Mouse (Mus musculus): ENCODE measurements around the gene Capn5.
A peak's percentile ranks its signal among the peaks of the same experiment; 100 is the strongest.

Gene Capn5

DNA sequence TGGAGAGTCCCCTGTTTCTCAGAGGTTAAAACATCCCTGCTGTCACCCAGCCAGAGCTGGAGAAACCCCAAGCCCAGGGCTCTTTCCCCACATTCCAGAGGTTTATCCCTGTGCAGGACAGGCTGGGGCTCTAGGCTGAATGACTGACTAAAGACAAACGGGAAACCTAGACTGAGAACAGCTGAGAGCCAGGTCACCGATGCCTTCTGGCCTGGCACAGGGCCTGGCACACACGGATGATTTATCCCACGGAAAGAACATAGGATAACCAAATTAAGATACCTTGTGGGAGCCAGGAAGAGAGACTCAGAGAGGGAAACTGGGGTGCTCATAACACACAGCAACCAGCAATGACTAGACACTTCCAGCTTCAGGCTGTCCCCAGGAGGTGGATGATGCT lies 68.3 kb downstream of the Capn5 start:
- DNase-seq (ENCODE audit: low spot score): no peak

DNA sequence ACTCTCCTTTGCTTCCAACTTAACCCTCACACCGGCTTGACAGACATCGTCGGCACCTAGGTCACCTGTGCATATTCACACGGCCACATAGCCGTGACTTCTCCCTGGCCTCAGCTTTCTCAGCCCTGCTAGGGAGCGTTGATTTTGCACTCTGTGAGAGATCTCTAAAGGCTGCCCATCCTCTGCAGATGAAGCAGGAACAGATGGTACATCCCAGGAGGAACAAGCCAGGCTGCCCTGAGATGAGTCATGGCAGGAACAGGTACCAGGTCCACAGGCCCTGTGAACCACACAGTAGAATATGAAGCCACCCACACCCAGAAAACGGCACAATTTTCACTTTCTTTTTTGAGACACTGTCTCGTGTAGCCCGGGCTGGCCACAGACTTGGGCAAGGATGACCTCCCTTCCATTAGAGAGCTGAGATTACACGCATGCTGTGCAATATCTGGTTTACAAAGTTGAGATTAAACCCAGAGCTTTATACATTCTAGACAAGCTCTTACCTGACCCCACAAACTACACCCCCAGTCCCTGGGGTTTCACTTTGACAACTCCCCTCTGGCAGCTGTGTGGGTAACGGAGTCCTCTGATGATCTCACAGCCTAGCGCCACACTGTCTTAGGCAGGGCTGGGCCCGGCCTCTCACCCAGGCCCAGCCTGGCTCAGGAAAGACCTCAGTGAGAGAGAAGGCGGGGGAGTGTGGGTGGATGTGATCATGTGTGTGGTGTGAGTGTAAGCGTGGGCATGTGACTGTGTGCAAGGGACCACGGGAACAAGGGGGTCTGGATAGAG lies 69.2 kb downstream of the Capn5 start:
- DNase-seq (ENCODE audit: low spot score): no peak

DNA sequence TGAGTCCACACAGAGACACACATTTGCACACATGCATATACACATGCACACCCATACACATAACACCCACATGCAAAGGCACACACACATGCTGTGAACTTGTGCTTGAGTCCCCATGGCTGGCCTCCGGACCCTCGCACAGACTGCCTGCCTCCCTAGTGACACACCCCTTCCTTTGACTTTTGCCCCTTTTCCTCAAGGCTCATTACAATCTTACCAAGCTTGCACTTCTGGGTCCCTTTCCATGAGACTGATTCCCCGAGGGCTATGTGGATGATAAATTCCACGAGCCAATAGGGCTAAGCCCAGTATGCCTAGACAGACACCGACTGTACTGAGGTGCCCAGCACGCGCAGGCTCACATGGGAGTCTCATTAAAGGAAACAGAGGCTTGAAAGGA lies 71.8 kb downstream of the Capn5 start:
- DNase-seq (ENCODE audit: low spot score): no peak

DNA sequence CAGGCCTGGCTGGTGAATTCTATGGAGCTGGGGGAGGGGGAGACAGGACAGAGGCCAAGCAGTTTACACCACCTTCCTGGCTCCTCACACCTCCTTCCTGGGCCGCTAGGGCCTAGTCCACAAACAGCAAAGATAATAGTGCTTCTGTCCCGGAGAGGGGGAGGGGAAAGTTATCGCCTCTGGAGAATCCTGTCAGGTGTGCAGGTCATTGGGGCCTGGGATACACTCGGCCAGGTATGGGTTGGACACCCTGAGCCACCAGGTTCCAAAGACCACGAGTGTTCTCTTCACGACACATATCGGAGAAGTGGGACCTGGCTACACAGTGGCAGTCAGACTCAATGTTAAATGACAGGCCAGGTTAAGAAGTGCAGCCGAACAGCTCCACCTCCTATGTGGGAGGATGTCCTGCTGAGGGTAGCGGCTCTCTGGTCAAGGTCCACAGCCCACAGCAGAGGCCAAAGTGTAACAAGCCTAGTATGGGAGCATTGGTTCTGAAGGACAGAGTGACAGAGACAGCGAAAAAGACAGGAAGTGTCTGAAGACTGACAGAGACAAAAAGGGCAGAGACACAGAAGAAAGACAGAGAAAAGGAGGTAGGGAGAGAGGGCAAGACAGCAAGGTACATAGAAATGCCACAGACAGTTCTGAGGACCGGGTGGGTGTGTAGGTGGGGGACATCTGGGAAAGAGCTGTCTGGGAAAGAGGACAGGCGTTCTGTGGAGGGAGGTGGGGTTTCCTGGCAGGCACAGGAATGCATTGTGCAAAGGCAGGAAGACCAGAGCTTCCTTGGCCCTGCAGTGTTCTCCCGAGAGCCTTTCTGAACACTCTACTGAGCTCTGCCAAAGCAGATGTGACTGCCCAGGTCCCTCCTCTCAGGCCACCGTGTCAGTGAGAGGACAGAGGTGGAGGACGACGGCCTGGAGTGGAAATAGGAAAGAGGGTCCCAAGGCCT lies 73.3 kb downstream of the Capn5 start:
- no peak for DNase-seq (ENCODE audit: low spot score)

DNA sequence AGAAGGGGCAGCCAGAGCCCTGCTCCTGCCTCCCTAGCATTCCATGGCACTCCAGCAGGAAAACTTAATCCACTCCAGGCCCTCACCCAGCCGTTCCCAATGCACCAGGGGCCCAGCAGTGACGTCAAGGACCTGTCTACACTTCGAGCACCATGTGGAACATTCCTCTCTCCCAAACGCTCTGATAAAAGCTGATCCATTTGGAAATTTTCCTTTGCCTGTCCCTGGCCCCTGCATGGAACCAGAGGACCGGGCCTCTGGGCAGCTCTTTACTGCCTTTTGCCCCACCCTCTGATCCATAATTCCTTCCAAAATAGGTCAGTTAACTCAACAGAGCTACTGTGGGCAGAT lies 74.2 kb downstream of the Capn5 start:
- no peak for DNase-seq (ENCODE audit: low spot score)

DNA sequence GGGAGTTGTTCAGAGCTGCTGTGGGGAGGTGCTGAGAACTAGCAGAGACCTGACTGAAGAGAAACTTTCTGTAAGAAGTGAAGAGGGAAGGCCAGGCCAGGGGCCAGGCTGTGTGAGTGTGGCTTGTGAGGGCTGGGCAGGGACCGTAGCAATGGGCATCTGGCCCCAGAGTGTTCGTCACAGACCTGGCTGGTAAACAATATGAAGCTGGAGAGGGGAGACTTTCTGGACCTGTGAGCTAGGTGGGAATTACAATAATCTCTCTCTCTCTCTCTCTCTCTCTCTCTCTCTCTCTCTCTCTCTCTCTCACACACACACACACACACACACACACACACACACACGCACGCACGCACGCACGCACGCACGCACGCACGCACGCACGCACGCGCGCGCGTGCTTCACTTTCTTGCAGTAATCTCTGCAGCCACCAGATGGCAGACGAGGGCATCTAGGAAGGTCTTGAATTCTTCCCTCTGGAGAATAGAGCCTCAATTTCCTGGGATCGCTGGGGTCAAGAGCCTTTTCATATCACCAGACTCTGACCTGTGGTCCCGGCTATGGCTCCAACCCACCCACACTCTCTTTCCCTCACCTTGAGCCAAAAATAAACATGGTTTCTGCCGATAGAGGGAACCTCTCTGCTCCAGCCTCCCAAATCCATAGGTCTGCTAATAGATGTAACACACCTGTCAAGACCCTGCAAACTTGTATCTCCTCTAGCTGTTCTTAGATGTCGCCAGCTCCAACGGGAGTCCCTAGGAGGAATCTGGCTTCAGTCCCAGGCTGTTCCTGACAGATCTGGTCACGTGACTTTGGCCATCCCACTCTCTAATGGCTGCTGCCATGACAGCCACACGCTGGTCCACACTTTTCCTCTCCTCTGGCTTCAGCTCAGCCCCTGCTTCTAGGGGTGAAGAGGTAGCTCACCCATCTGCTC lies 74.8 kb downstream of the Capn5 start:
- peak; percentile 82 for DNase-seq (ENCODE audit: low spot score)

DNA sequence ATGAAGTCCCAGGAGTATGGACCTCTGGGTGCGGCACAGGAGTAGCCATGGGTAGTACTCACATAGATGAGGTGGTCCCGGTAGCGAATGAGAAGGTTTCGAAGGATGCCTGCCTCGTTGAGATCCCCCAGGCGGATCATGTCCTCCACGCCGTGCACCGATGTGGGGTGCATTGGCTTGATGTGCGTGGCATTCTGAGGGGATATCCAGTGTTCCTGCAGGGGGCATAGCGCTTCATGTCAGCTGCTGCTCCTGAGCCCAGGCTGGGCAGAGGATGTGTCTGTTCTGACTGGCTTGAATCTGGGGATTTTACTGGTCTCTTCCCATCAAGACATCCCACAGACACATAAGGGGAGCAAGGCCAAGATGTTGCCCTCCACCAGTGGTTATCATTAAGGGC lies 75.6 kb downstream of the Capn5 start:
- no peak for DNase-seq (ENCODE audit: low spot score)

DNA sequence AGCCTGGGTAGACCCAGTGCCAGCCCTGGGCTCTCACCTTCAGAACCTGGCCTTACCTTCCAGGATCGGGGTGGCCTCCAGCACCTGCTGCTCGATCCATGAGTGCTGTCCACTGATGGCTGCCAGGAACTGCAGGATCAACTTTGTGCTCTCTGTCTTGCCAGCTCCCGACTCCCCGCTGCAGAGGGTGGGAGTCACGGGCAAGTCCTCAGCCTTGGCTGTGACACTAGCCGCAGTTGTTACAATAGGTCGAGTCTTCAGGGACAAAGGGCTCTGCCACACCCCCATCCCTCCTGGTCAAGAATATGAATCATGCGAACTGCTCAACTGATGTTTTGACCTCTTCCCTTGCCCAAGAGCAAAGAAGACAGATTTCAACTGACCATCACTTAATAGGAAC lies 80.5 kb downstream of the Capn5 start:
- DNase-seq (ENCODE audit: low spot score): no peak

DNA sequence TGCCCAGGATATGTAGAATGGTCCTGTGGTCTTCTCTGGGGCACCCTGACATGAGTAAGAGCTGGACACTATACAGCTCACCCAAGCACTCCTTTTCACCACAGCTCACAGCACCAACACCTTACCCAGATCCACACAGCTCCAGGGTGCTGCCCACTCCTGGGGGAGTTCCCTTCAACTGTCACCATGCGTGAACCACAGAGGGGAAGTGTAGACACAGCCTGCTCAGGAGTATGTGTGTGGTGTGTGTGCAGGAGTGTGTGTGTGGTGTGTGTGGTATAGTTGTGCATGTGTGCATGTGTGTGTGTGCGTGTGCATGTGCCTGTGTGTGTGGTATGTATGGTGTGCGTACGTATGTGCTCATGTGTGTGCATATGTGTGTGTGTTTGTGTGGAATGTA lies 82.2 kb downstream of the Capn5 start:
- no peak for DNase-seq (ENCODE audit: low spot score)

DNA sequence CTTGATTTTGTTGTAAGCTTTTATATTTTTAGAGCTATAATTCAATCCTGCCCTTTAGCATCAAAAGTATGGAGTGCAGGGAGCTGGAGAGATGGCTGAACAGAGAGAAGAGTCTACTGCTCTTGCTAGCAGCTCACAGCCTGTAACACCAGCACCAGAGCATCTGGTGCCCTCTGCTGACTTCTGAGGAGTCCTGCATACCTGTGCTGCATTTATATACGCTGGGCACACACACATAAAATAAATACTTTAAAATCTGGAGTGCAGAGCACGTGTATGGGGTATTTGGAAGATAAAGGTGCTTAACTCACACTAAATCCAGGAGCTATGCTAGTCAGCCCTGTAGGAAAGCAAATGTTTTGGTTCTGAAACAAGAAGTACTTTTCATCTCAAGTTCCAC lies 91.7 kb downstream of the Capn5 start:
- no peak for DNase-seq (ENCODE audit: low spot score)

DNA sequence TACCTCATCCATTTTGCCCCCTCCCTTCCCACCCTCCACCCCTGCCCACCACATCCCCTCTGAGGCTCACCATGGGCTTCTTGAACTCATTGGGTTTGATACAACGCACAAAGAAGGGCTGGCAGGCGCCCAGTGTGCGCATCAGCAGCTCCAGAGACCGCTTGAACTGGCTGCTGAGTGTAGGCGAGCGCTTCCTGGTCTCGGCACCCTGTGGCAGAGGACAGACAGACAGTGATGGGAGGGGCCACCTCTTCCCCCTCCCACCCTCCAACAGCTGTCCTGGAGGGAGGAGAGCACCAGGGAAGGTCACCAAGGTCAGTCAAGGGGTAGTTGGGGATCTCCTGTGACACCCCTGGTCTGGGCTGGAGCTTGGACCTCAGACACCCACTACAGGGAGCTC lies 92.8 kb downstream of the Capn5 start:
- no peak for DNase-seq (ENCODE audit: low spot score)

DNA sequence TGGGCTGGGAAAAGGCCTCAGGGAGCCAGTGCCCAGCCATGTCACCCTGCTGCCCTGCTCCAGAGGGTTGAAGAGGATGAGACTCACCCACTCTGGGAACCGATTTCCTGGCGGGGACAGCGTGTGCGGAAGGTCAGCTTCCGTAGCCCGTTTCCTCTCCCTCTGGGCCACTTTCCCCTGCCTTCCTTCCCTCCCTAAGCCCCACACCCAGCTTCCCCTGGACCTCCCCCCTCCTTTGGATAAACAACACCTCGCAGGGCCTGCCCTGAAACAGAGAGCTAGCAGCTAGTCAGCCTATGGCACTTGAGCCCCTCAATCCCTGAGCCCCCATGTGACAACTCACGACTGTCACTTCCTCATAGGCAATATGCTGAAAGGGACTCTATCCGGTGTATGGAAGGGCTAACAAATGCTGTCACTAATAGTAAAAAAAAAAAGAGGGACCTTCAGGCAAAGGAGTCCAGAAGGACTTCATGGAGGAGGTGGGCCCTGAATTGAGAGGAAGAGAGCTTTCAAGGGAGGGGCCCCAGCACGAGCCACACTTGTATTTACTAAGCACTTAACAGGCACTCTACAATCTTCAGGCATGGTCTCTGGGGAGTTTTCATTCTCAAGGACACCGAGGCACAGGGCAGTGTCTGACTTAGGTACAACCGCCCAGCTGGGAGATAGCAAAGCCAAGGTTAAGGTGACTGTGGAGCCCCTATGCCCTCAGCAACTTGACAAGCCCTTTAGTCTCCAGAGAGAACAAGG lies 93.4 kb downstream of the Capn5 start:
- no peak for DNase-seq (ENCODE audit: low spot score)

DNA sequence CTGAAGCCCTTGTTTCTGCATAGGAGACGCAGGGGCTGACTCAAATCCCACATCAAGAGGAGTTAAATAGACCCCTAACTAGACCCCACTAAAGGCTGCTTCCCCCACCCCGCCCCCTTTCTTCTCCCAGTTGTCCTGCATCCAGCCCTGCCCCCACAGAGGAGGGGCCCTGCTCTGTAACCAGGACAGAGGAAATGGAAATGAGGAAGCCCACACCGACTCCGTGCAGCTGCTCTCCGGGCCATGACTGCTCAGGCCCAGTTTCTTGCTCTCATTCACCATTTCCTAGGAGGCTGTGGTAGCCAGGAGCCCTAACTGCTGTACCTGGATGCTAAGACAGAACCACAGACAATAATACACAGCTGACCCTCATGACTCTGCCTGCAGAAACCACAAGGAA lies 95.7 kb downstream of the Capn5 start:
- DNase-seq (ENCODE audit: low spot score): no peak

DNA sequence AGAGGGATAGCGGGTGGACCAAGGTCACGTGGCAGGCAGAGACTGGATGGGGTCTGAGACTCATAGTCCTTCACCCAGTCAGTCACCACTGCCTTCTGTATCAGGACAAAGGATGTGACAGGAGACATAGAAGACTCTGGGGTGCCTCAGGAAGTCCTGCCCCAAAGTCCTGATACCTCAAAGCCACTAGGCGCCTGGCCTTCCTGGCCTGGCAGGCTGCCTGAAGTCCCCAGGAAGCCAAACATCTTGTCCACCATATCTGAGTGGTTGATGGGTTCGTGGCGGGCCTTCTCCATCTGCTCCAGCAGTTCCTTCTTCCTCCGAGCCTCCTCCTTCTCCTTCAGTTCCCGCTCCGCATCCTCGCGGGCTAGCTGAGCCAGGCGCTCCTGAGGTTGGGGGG lies 100.6 kb downstream of the Capn5 start:
- DNase-seq (ENCODE audit: low spot score): no peak

DNA sequence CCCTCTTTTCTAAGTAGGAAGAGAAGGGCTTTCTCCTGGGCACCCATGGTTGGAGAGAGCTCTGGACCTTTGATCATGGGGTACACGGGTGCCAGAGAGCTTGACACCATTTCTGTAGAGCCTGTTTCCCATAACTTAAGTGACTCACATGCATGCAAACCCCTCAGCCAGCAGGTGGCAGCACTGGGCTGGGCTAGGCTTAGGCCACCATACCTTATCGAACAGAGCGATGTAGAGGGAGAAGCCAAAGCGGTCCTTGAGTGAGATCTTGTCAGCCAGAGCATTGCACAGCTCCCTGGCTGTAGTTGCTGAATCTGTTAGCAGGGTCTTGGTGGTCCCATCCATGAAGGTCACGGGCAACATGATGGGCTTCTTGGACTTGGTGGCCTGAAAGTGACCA lies 106.5 kb downstream of the Capn5 start:
- peak; percentile 83 for DNase-seq (ENCODE audit: low spot score)
